ENCODE assay signal across 8 mouse cellular contexts in the genomic region with DNA sequence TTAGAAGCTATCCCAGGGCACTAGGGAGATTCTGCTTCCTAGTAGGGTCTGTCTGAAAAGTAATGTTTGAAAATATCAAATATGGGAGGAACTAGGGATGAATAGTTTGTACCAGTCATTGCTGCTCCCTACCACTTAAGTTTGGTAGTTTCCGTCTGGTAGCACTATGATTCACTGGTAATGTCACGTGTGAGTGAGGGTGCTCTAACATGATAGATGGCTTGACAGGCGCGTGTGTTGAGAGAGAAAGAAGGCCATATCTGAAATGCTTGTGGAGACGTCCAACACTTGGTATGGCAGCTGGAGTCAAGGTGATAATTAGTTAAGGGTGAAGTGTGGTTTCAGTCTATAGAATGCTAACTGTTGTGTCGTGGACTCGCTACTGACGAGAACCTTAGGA. TPM values are rescaled to one million over a fixed set of nuclear protein-coding genes. Genes with fewer than 3 reads are reported as not detected.
A peak's percentile ranks its signal among the peaks of the same experiment; 100 is the strongest.
DNase-seq lines count a peak whose midpoint lies in the region; ATAC-seq and TF ChIP-seq lines count a peak whose summit lies in the region.

No protein-coding gene starts in this region.

- no peak for TF ChIP-seq EP300 in CH12.LX (IDR thresholded peaks at IDR 0.05; ENCODE audit: low read length)
- no peak for TF ChIP-seq EP300 in liver, embryonic 14.5 days (IDR thresholded peaks at IDR 0.05; ENCODE audit: low read depth)
- TF ChIP-seq EP300 in stomach, postnatal 0 days (optimal IDR thresholded peaks at IDR 0.05): no peak

- no peak for TF ChIP-seq CTCF in CH12.LX (conservative IDR thresholded peaks at IDR 0.05 in 1 of 2, IDR thresholded peaks at IDR 0.05 in 1 of 2; ENCODE audit: low read depth in 2 of 2, low read length in 2 of 2)
- TF ChIP-seq CTCF in liver, embryonic 14.5 days (IDR thresholded peaks at IDR 0.05; ENCODE audit: low read depth): no peak
- TF ChIP-seq CTCF in stomach, postnatal 0 days (IDR thresholded peaks at IDR 0.05; ENCODE audit: low read depth): no peak

- no peaks in the 10 kb centered on the region for H3K9me3 ChIP-seq in CH12.LX (replicated peaks; ENCODE audit: low read length)
- no peaks in the 10 kb centered on the region for H3K9me3 ChIP-seq in forebrain, embryonic 16.5 days (ENCODE audit: control insufficient read depth, low read length)
- H3K9me3 ChIP-seq in liver, embryonic 14.5 days (ENCODE audit: control insufficient read depth, low read length): no peaks in the 10 kb centered on the region
- H3K9me3 ChIP-seq in stomach, postnatal 0 days (ENCODE audit: control insufficient read depth, low read length): no peaks in the 10 kb centered on the region

- WGBS in forebrain, embryonic 16.5 days: 76% methylated on average over 8 of the region's 8 CpGs
- 13% methylated on average over 8 of the region's 8 CpGs for WGBS in liver, embryonic 14.5 days (ENCODE audit: insufficient replicate concordance)
- 50% methylated on average over 8 of the region's 8 CpGs for WGBS in stomach, postnatal 0 days

- H3K27me3 ChIP-seq in CH12.LX (replicated peaks): no peaks in the 10 kb centered on the region
- no peaks in the 10 kb centered on the region for H3K27me3 ChIP-seq in forebrain, embryonic 16.5 days (replicated peaks; ENCODE audit: control insufficient read depth, insufficient read depth, low read length)
- no peaks in the 10 kb centered on the region for H3K27me3 ChIP-seq in liver, embryonic 14.5 days (ENCODE audit: control insufficient read depth, insufficient read depth, low read length)
- no peaks in the 10 kb centered on the region for H3K27me3 ChIP-seq in stomach, postnatal 0 days (ENCODE audit: control insufficient read depth, insufficient read depth, low read length)

- no peak overlapping the region for H3K27ac ChIP-seq in CH12.LX (ENCODE audit: insufficient read depth, low read depth)
- H3K27ac ChIP-seq in forebrain, embryonic 16.5 days (ENCODE audit: low read length): no peak overlapping the region
- H3K27ac ChIP-seq in liver, embryonic 14.5 days: no peak overlapping the region
- no peak overlapping the region for H3K27ac ChIP-seq in stomach, postnatal 0 days (replicated peaks)

- H3K4me3 ChIP-seq in CH12.LX (replicated peaks in 1 of 3; ENCODE audit: low read depth in 2 of 3, low read length in 2 of 3, poor library complexity in 1 of 3): peak overlapping the region; percentile 20 to 97 (median 95)
- H3K4me3 ChIP-seq in forebrain, embryonic 16.5 days (replicated peaks; ENCODE audit: low read length): no peak overlapping the region
- peak overlapping the region; percentile 45 to 93 for H3K4me3 ChIP-seq in liver, embryonic 14.5 days (ENCODE audit: insufficient read depth in 1 of 2, low read depth in 2 of 2, low read length in 2 of 2)
- H3K4me3 ChIP-seq in stomach, postnatal 0 days (ENCODE audit: low read depth, low read length): peak overlapping the region; percentile 99

- no peak for TF ChIP-seq POLR2A in CH12.LX (IDR thresholded peaks at IDR 0.05; ENCODE audit: low read depth, low read length)

- TF ChIP-seq RAD21 in CH12.LX (IDR thresholded peaks at IDR 0.05; ENCODE audit: low read depth, low read length): no peak

- H3K9ac ChIP-seq in CH12.LX (ENCODE audit: insufficient read depth, low read depth): peak overlapping the region; percentile 84; the same call in 1 of the 2 replicates
- H3K9ac ChIP-seq in forebrain, embryonic 16.5 days (replicated peaks; ENCODE audit: low read depth, low read length): peak overlapping the region; percentile 24; the same call in 1 of the 2 replicates
- H3K9ac ChIP-seq in liver, embryonic 14.5 days (replicated peaks): peak overlapping the region; percentile 23
- peak overlapping the region; percentile 27; the same call in 1 of the 2 replicates for H3K9ac ChIP-seq in stomach, postnatal 0 days (ENCODE audit: low read length)

- peaks cover 3 to 48% of the 10 kb centered on the region in 2 experiments; a peak in 2 of 4 replicates for H3K4me1 ChIP-seq in CH12.LX (ENCODE audit: control insufficient read depth in 1 of 2, insufficient read depth in 2 of 2)
- H3K4me1 ChIP-seq in forebrain, embryonic 16.5 days (replicated peaks; ENCODE audit: control insufficient read depth, insufficient read depth, low read length): peaks cover 23% of the 10 kb centered on the region
- peaks cover 8 to 22% of the 10 kb centered on the region in 2 experiments for H3K4me1 ChIP-seq in liver, embryonic 14.5 days (replicated peaks; ENCODE audit: control insufficient read depth in 2 of 2, insufficient read depth in 2 of 2, low read length in 1 of 2)
- H3K4me1 ChIP-seq in stomach, postnatal 0 days (replicated peaks; ENCODE audit: control insufficient read depth, insufficient read depth): peaks cover 4% of the 10 kb centered on the region; the same call in 1 of the 2 replicates

- ATAC-seq in forebrain, embryonic 16.5 days: no peak
- ATAC-seq in liver, embryonic 14.5 days (ENCODE audit: insufficient read depth): peak; percentile 12; the same call in 1 of the 2 replicates
- ATAC-seq in stomach, postnatal 0 days (ENCODE audit: low FRiP score, low TSS enrichment): no peak

- dilution Hi-C loops in CH12.LX (cut with MboI; ENCODE audit: extremely low pct_ligation_motif_present, extremely low pct_unique_long_range_greater_than_20kb, low sequenced_read_pairs): no loop called here

- peak; percentile 71 for DNase-seq in adrenal gland, adult 2 months
- DNase-seq in adrenal gland, postnatal 10 days: no peak
- DNase-seq in CH12.LX (ENCODE audit: extremely low read depth): peak; percentile 73
- DNase-seq in liver, embryonic 14.5 days (ENCODE audit: low read depth in 3 of 3, low spot score in 3 of 3): peak; percentile 42 to 67 (median 47)
- DNase-seq in stomach, postnatal 0 days (ENCODE audit: low spot score): no peak
- DNase-seq in cerebellum, postnatal 25 days: no peak
- no peak for DNase-seq in thymus, postnatal 4 days

- H3K4me2 ChIP-seq in CH12.LX (ENCODE audit: insufficient read depth, low read depth, poor library complexity, severe bottlenecking): peak overlapping the region; percentile 46
- H3K4me2 ChIP-seq in forebrain, embryonic 16.5 days (ENCODE audit: low read length): peak overlapping the region; percentile 29
- peak overlapping the region; percentile 99 for H3K4me2 ChIP-seq in liver, embryonic 14.5 days (ENCODE audit: low read depth)
- H3K4me2 ChIP-seq in stomach, postnatal 0 days (replicated peaks; ENCODE audit: low read depth): peak overlapping the region; percentile 84

- in situ Hi-C loops in CH12.LX (cut with MboI; ENCODE audit: low pct_ligation_motif_present, low pct_unique_long_range_greater_than_20kb, low sequenced_read_pairs): no loop called here

- H3K79me2 ChIP-seq in CH12.LX (replicated peaks; ENCODE audit: control insufficient read depth, extremely low read depth, insufficient read depth, poor library complexity, severe bottlenecking): peaks cover 12% of the 10 kb centered on the region; the same call in 1 of the 2 replicates

- peaks cover 0 to 22% of the 10 kb centered on the region in 2 experiments for H3K36me3 ChIP-seq in CH12.LX (replicated peaks in 1 of 2; ENCODE audit: control insufficient read depth in 1 of 2, insufficient read depth in 1 of 2, low read length in 1 of 2)
- no peaks in the 10 kb centered on the region for H3K36me3 ChIP-seq in forebrain, embryonic 16.5 days (ENCODE audit: control insufficient read depth, insufficient read depth)
- H3K36me3 ChIP-seq in liver, embryonic 14.5 days (replicated peaks; ENCODE audit: control insufficient read depth, insufficient read depth, low read depth): no peaks in the 10 kb centered on the region; the same call in 1 of the 2 replicates
- H3K36me3 ChIP-seq in stomach, postnatal 0 days (ENCODE audit: control insufficient read depth, insufficient read depth, low read length): no peaks in the 10 kb centered on the region

TF ChIP-seq in CH12.LX, 34 proteins besides CTCF, POLR2A, EP300 and RAD21 (continues in another document):
- TF ChIP-seq POLR2AphosphoS2 (IDR thresholded peaks at IDR 0.05; ENCODE audit: low read depth, low read length) (no peak), RCOR1 (conservative IDR thresholded peaks at IDR 0.05; ENCODE audit: low read depth, low read length) (no peak), MAX (IDR thresholded peaks at IDR 0.05; ENCODE audit: low read length) (peak; percentile 76), USF2 (conservative IDR thresholded peaks at IDR 0.05; ENCODE audit: low read depth, low read length) (peak; percentile 17; the same call in 1 of the 2 replicates), E2F4 (IDR thresholded peaks at IDR 0.05; ENCODE audit: insufficient replicate concordance, low read depth, low read length) (no peak), MYC (IDR thresholded peaks at IDR 0.05; ENCODE audit: low read depth, low read length) (no peak), ELF1 (IDR thresholded peaks at IDR 0.05; ENCODE audit: low read depth, low read length) (no peak), ZMIZ1 (IDR thresholded peaks at IDR 0.05; ENCODE audit: low read depth, low read length) (no peak), CHD2 (IDR thresholded peaks at IDR 0.05; ENCODE audit: low read length) (no peak), JUND (conservative IDR thresholded peaks at IDR 0.05; ENCODE audit: low read depth, low read length) (no peak), SIN3A (IDR thresholded peaks at IDR 0.05; ENCODE audit: low read length) (no peak), NELFE (IDR thresholded peaks at IDR 0.05; ENCODE audit: low read depth, low read length) (no peak), MXI1 (IDR thresholded peaks at IDR 0.05; ENCODE audit: low read depth, low read length) (no peak; the same call in 1 of the 2 replicates), PAX5 (IDR thresholded peaks at IDR 0.05; ENCODE audit: low read length) (no peak), HCFC1 (IDR thresholded peaks at IDR 0.05; ENCODE audit: low read depth, low read length) (no peak), MAFK (IDR thresholded peaks at IDR 0.05; ENCODE audit: insufficient replicate concordance, low read length) (0 out of 2 replicates have a peak, but pooled peaks have one; percentile 8), USF1 (IDR thresholded peaks at IDR 0.05; ENCODE audit: low read depth, low read length) (peak; percentile 44; the same call in 1 of the 2 replicates), MEF2A (IDR thresholded peaks at IDR 0.05; ENCODE audit: borderline replicate concordance, low read depth, low read length) (no peak), ZC3H11A (IDR thresholded peaks at IDR 0.05; ENCODE audit: low read depth, low read length) (no peak)

RNA-seq across cellular contexts. Expression of a gene that starts 1.2 kb away (rescaled TPM):
- 10 to 100 TPM; 50.5 to 52.8 TPM for total RNA-seq in adrenal gland, adult 2 months (2021)
- polyA plus RNA-seq in adrenal gland, adult 2 months (2012; rRNA removed): 23.7 and 36.8 TPM in 2 replicates
- 10 to 100 TPM; 31.9 to 36.3 TPM for total RNA-seq in adrenal gland, postnatal 10 days (2021)
- total RNA-seq in CH12.LX (2012; rRNA removed): 24.0 and 24.7 TPM in 2 replicates
- total RNA-seq in CH12.LX (2014; rRNA removed): 22.1 and 22.7 TPM in 2 replicates
- polyA plus RNA-seq in CH12.LX (2012; ENCODE audit: insufficient read length, low read depth): 34.5 and 39.1 TPM in 2 replicates
- 29.0 and 30.2 TPM in 2 replicates for polyA plus RNA-seq in forebrain, embryonic 16.5 days (2015; fragmentation: Nextera tagmentation; extraction: Ambion mirVana)
- 7.7 and 9.6 TPM in 2 replicates for polyA plus RNA-seq in liver, embryonic 14.5 days (2012; rRNA removed)
- 10.2 and 12.0 TPM in 2 replicates for polyA plus RNA-seq in liver, embryonic 14.5 days (2014; fragmentation: Nextera tagmentation; extraction: Ambion mirVana)
- 12.0 and 13.1 TPM in 2 replicates for polyA plus RNA-seq in stomach, postnatal 0 days (2015; fragmentation: Nextera tagmentation; extraction: Ambion mirVana)

Comparison
In these comparisons a context has a peak if more than half of its experiments do, and no peak if none do; other contexts are left out.
1. DNase-seq: peak in adrenal gland, adult 2 months (single experiment), CH12.LX (single experiment) and liver, embryonic 14.5 days (3 of 3); none in adrenal gland, postnatal 10 days (single experiment), stomach, postnatal 0 days (single experiment), cerebellum, postnatal 25 days (0 of 2) and thymus, postnatal 4 days (single experiment).
2. H3K4me2 ChIP-seq: peak in every context shown above with its lines; median percentile 99 in liver, embryonic 14.5 days; 84 in stomach, postnatal 0 days; 46 in CH12.LX; 29 in forebrain, embryonic 16.5 days.
3. H3K9ac ChIP-seq: peak in every context shown above with its lines; median percentile 84 in CH12.LX; 27 in stomach, postnatal 0 days; 24 in forebrain, embryonic 16.5 days; 23 in liver, embryonic 14.5 days.